Mouse (Mus musculus) forebrain, embryonic 12.5 days (tissue): Measurements from ENCODE around the gene Cotl1. TPM values are rescaled to one million over a fixed set of nuclear protein-coding genes. Genes with fewer than 3 reads are reported as not detected.

Source experiments
- ATAC-seq: fragments of 200-750 bp; cut with Nextera tagmentation; 2 replicates; pipeline ENCODE4 v1.8.0; 2017; ENCODE audit warnings: moderate TSS enrichment; ENCODE audit not compliant: low FRiP score
- H3K27ac ChIP-seq: fragments of 300-500 bp; sonication (generic); 2 replicates; pipeline ENCODE4 v1.5.1; 2016; ENCODE audit warnings: mild to moderate bottlenecking
- H3K27me3 ChIP-seq: fragments of 300-500 bp; sonication (generic); 2 replicates; pipeline ENCODE4 v1.6.1; 2016; ENCODE audit warnings: mild to moderate bottlenecking
- H3K36me3 ChIP-seq: fragments of 300-500 bp; sonication (generic); replicated peaks from 2 replicates; pipeline ENCODE4 v1.6.1; 2016; ENCODE audit warnings: mild to moderate bottlenecking
- H3K4me1 ChIP-seq: fragments of 300-500 bp; sonication (generic); 2 replicates; pipeline ENCODE4 v1.6.1; 2016
- H3K4me2 ChIP-seq: fragments of 300-500 bp; sonication (generic); 2 replicates; pipeline ENCODE4 v1.6.1; 2016; ENCODE audit warnings: mild to moderate bottlenecking, moderate library complexity
- H3K4me3 ChIP-seq: fragments of 300-500 bp; sonication (generic); replicated peaks from 2 replicates; pipeline ENCODE4 v1.5.1; 2016; ENCODE audit warnings: mild to moderate bottlenecking
- H3K9ac ChIP-seq: fragments of 300-500 bp; sonication (generic); 2 replicates; pipeline ENCODE4 v1.6.1; 2016; ENCODE audit warnings: mild to moderate bottlenecking
- H3K9me3 ChIP-seq: fragments of 300-500 bp; sonication (generic); 2 replicates; pipeline ENCODE4 v1.6.1; 2016
- WGBS: fragments of 180-500 bp; shearing (Covaris S2); methylation state at CpG from one replicate; pipeline ENCODE4 v1.1.7; 2016; 5-methylcytosine and 5-hydroxymethylcytosine counted together
- polyA plus RNA-seq: library from polyadenylated mRNA; unstranded; fragments of >200 nt; fragmentation: Nextera tagmentation; extraction: Ambion mirVana; gene quantifications from 2 replicates; pipeline ENCODE4 v1.2.1, GENCODE M21; 2016

Cotl1 gene
- polyA plus RNA-seq, 1 experiment from 2014 or later = 282 TPM

DNA sequence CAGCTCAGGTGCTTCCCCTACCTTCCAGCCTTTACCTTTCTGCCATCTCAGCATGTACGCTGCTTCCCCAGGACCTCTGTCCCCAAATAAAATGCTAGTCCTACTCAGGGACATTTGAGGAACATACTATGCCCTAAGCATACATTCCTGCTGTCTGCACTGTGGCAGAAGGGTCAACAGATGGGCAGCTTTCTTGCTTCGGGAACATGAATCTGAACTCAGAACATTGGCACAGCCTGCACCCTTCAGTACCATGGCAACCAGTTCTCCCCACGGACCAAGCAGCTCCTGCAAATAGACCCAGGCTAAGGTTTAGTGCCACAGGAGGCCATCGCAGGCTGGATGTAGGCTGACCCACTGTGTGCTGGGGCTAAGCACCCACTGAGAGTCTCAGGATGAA, 3.5 kb downstream of the Cotl1 start:
- Histone ChIP-seq H3K4me2 (peak overlapping the region; percentile 81), H3K4me1 (peaks cover 72% of the 10 kb centered on the region), H3K4me3 (no peak overlapping the region), H3K36me3 (no peaks in the 10 kb centered on the region), H3K27ac (no peak overlapping the region), H3K27me3 (no peaks in the 10 kb centered on the region), H3K9ac (0 out of 2 replicates have a peak overlapping the region, but pooled peaks have one; percentile 38), H3K9me3 (no peaks in the 10 kb centered on the region)
- ATAC-seq = no peak
- 84% methylated on average over 4 of the region's 4 CpGs for WGBS

DNA sequence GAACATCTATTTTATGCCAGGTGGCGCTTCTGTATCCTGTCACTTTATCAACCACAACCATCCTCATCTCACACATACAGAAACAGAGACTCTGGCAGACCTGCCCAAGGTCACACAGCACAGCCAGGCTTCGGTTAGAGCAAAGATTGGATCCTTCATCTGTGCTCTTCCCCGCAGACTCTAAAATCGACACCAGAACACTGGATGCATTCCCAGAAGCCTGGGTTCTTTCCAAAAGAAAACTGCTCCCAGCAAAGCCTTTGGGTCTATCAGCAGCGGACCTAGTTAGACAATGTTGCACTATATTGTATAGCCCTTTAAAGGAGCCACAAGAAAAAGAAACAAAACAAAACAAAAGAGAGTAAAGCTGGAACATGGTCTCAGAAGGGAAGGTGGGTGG, 5.1 kb downstream of the Cotl1 start:
- Histone ChIP-seq H3K9me3 (no peaks in the 10 kb centered on the region), H3K4me2 (no peak overlapping the region), H3K36me3 (no peaks in the 10 kb centered on the region), H3K27ac (no peak overlapping the region), H3K4me1 (peaks cover 81% of the 10 kb centered on the region), H3K27me3 (no peaks in the 10 kb centered on the region), H3K9ac (no peak overlapping the region), H3K4me3 (no peak overlapping the region)
- no peak for ATAC-seq
- 90% methylated on average over 5 of the region's 5 CpGs for WGBS

DNA sequence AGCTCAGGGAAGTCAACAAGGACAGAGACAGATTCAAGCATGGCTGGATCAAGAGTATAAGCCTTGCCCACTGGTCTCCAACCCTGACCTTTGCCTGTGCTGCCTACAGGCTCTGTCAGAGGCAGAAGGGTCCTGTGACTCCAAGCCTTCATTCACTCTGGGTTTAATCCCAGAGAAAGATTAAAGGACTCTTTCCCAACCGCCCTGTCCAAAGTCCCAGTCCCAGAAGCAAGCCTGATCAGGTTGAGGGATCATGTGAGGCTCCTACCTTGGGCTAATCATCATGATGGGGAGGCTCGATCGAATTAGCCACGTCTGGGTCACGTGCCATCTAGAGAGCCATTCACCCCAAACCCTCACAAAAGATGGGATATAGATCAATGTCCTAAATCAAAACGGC, 5.7 kb downstream of the Cotl1 start:
- H3K27ac ChIP-seq = no peak overlapping the region
- no peak overlapping the region for H3K9ac ChIP-seq
- H3K4me3 ChIP-seq = no peak overlapping the region
- no peaks in the 10 kb centered on the region for H3K36me3 ChIP-seq
- H3K4me2 ChIP-seq = no peak overlapping the region
- no peaks in the 10 kb centered on the region for H3K27me3 ChIP-seq
- WGBS = 89% methylated on average over 6 of the region's 6 CpGs
- no peaks in the 10 kb centered on the region for H3K9me3 ChIP-seq
- ATAC-seq = no peak
- peaks cover 84% of the 10 kb centered on the region for H3K4me1 ChIP-seq

DNA sequence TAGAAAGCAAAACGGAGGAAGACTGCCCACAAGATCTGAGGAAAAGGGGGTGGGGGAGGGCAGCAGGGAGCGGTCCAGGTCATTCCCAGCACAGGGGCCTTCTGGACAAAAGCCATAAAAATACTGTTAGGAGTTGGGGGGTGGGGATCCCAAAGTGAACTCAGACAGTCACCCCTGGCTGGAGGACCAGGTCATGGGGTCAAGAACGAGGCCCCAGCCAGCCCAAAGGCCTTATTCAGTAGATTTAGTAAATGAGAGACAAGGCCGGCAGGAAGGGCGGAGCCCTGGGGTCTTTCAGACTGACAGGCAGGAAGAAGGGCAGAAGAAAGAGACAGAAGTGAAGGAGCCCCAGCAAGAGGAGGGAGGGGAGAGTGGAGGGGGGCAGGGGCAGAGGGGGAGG, 7.4 kb downstream of the Cotl1 start:
- H3K4me2 ChIP-seq = peak overlapping the region; percentile 24
- no peak overlapping the region for H3K9ac ChIP-seq
- H3K4me1 ChIP-seq = peaks cover 84% of the 10 kb centered on the region
- WGBS = 15% methylated on average over 5 of the region's 5 CpGs
- H3K27ac ChIP-seq = peak overlapping the region; percentile 50
- H3K36me3 ChIP-seq = no peaks in the 10 kb centered on the region
- no peak overlapping the region for H3K4me3 ChIP-seq
- H3K9me3 ChIP-seq = no peaks in the 10 kb centered on the region
- ATAC-seq = no peak
- no peaks in the 10 kb centered on the region for H3K27me3 ChIP-seq

GRCm38 (mm10) chr8:119832101-119832617, 8.2 kb downstream of the Cotl1 start:
- Histone ChIP-seq H3K9ac (no peak overlapping the region), H3K4me3 (no peak overlapping the region)
- no peak for ATAC-seq

DNA sequence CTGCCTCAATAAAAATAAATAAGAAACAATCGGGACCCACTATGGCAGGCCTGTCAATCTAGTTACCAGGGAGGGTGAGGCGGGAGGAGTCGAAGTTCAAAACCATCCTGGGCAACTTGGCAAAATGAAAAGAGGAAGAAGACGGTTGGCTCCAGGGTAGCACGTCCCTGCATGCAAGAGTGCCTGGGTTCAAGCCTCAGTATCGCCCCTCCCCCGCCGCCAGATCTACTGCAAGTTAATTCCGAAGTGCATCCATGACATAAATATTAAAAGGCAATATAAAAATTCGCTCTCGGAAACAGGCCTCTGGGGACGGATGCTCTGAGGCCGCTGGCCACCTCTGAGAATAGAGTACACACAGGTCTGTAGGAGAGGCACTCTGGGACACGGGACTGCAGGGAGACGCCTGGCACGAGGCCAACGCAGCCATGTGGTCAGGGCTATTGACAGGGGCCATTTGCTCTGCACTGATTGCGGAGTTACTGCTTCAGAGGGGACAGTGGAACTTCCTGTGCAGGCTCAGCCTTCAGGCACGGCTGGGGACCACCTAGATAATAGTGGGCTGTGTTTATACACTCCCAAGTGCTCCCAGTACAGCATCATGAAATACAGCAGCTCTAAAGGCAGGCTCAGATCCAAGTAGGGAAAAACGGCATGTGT, 8.9 kb downstream of the Cotl1 start:
- peak overlapping the region; percentile 31 for H3K4me2 ChIP-seq
- no peaks in the 10 kb centered on the region for H3K36me3 ChIP-seq
- peaks cover 84% of the 10 kb centered on the region for H3K4me1 ChIP-seq
- ATAC-seq = peak; percentile 62; the same call in 1 of the 2 replicates
- WGBS = 47% methylated on average over 20 of the region's 20 CpGs
- H3K9me3 ChIP-seq = no peaks in the 10 kb centered on the region
- no peak overlapping the region for H3K4me3 ChIP-seq
- no peaks in the 10 kb centered on the region for H3K27me3 ChIP-seq
- peak overlapping the region; percentile 77 for H3K27ac ChIP-seq
- H3K9ac ChIP-seq = no peak overlapping the region; the same call in 1 of the 2 replicates

More at GRCm38 (mm10) chr8:119832101-119832617, 8.2 kb downstream of the Cotl1 start:
- Histone ChIP-seq H3K9me3 (no peaks in the 10 kb centered on the region), H3K27ac (peak overlapping the region; percentile 77), H3K4me2 (peak overlapping the region; percentile 31; the same call in 1 of the 2 replicates), H3K36me3 (no peaks in the 10 kb centered on the region), H3K4me1 (peaks cover 84% of the 10 kb centered on the region), H3K27me3 (no peaks in the 10 kb centered on the region)
- WGBS = 69% methylated on average over 7 of the region's 7 CpGs

- H3K4me3 ChIP-seq = no peak overlapping the region
- H3K27ac ChIP-seq = no peak overlapping the region
- no peak overlapping the region for H3K4me2 ChIP-seq
Measured at GRCm38 (mm10) chr8:119830589-119830988, 9.8 kb downstream of the Cotl1 start.

GRCm38 (mm10) chr8:119829870-119830580, 10.3 kb downstream of the Cotl1 start:
- no peaks in the 10 kb centered on the region for H3K36me3 ChIP-seq
- no peaks in the 10 kb centered on the region for H3K27me3 ChIP-seq
- H3K4me3 ChIP-seq = no peak overlapping the region
- no peak overlapping the region for H3K27ac ChIP-seq
- ATAC-seq = no peak
- H3K4me2 ChIP-seq = no peak overlapping the region
- no peak overlapping the region for H3K9ac ChIP-seq
- WGBS = 64% methylated on average over 16 of the region's 16 CpGs
- peaks cover 83% of the 10 kb centered on the region for H3K4me1 ChIP-seq
- no peaks in the 10 kb centered on the region for H3K9me3 ChIP-seq

More at GRCm38 (mm10) chr8:119830589-119830988, 9.8 kb downstream of the Cotl1 start:
- ATAC-seq = no peak
- Histone ChIP-seq H3K9me3 (no peaks in the 10 kb centered on the region), H3K4me1 (peaks cover 81% of the 10 kb centered on the region), H3K36me3 (no peaks in the 10 kb centered on the region), H3K9ac (no peak overlapping the region), H3K27me3 (no peaks in the 10 kb centered on the region)
- WGBS = 61% methylated on average over 7 of the region's 7 CpGs

- no peak for ATAC-seq
- H3K4me1 ChIP-seq = peaks cover 87% of the 10 kb centered on the region
- H3K4me3 ChIP-seq = no peak overlapping the region
- H3K9me3 ChIP-seq = no peaks in the 10 kb centered on the region
- no peak overlapping the region for H3K4me2 ChIP-seq
- H3K9ac ChIP-seq = no peak overlapping the region
- no peaks in the 10 kb centered on the region for H3K36me3 ChIP-seq
- H3K27me3 ChIP-seq = no peaks in the 10 kb centered on the region
- 89% methylated on average over 13 of the region's 13 CpGs for WGBS
- no peak overlapping the region for H3K27ac ChIP-seq
Measured at GRCm38 (mm10) chr8:119829420-119829819, 10.9 kb downstream of the Cotl1 start.

DNA sequence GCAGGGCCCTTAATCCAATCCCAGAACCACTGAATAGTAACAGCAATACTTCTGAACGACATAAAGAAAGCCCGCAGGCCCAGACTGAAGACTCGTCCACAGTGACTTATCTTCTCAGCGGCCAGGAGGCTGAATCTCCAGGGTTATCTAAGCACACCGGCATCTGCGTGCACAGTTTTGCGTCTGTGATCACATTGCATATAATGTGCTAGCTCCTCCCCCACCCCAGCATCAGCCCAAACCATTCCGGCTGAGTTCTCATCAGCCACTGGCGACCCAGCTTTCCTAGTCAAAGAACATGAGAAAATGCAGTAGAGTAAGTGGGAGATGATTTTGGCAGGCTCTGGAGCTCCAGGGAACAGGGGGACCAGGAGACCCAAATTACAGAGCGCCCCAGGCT, 11.3 kb downstream of the Cotl1 start:
- WGBS = 77% methylated on average over 10 of the region's 10 CpGs
- Histone ChIP-seq H3K36me3 (no peaks in the 10 kb centered on the region), H3K4me2 (no peak overlapping the region), H3K9ac (no peak overlapping the region), H3K4me1 (peaks cover 89% of the 10 kb centered on the region), H3K9me3 (no peaks in the 10 kb centered on the region), H3K27ac (no peak overlapping the region), H3K4me3 (no peak overlapping the region), H3K27me3 (no peaks in the 10 kb centered on the region)
- ATAC-seq = no peak

- WGBS = 30% methylated on average over 4 of the region's 4 CpGs
- Histone ChIP-seq H3K27me3 (no peaks in the 10 kb centered on the region), H3K9ac (0 out of 2 replicates have a peak overlapping the region, but pooled peaks have one; percentile 42), H3K27ac (0 out of 2 replicates have a peak overlapping the region, but pooled peaks have one; percentile 25), H3K4me3 (no peak overlapping the region), H3K9me3 (no peaks in the 10 kb centered on the region), H3K4me1 (peaks cover 80% of the 10 kb centered on the region), H3K4me2 (no peak overlapping the region), H3K36me3 (no peaks in the 10 kb centered on the region; the same call in 1 of the 2 replicates)
- ATAC-seq = no peak
Measured at GRCm38 (mm10) chr8:119827721-119828153, 12.6 kb downstream of the Cotl1 start.

- Histone ChIP-seq H3K4me2 (no peak overlapping the region), H3K9ac (no peak overlapping the region; the same call in 1 of the 2 replicates), H3K27me3 (no peaks in the 10 kb centered on the region), H3K9me3 (no peaks in the 10 kb centered on the region), H3K4me3 (no peak overlapping the region), H3K4me1 (peaks cover 72% of the 10 kb centered on the region), H3K36me3 (peaks cover 7% of the 10 kb centered on the region), H3K27ac (0 out of 2 replicates have a peak overlapping the region, but pooled peaks have one; percentile 25)
- 91% methylated on average over 5 of the region's 5 CpGs for WGBS
- no peak for ATAC-seq
Measured at GRCm38 (mm10) chr8:119826982-119827381, 13.4 kb downstream of the Cotl1 start.
